Mouse (Mus musculus) ZHBTc4 (cell line): ENCODE measurements around the gene Ppp1r1b.

Experiments
- DNase-seq: peaks from one replicate; pipeline ENCODE4 v3.0.0-alpha.2; 2011; ENCODE audit warnings: low read depth, low spot score

Ppp1r1b gene

DNA sequence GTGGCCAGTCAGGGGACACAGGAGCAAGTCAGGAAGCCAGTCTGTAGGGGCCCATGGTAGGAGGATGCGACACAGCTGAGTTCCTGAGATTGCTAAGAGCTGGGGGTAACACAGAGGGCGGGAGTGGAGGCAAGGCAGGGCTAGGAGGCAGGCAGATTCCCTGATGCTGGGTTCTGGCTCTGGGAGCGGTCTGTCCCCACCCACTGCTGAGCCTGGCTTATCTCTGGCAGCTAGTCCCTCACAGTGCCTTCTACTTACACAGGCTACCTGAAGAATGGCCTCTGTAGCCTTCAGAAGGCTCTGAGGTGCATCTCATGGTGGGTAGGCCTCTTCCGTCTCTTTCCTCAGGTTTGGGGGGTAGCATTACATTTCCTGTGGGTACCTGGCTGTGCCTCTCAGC is 44.4 kb downstream of the Ppp1r1b start:
- no peak for DNase-seq

DNA sequence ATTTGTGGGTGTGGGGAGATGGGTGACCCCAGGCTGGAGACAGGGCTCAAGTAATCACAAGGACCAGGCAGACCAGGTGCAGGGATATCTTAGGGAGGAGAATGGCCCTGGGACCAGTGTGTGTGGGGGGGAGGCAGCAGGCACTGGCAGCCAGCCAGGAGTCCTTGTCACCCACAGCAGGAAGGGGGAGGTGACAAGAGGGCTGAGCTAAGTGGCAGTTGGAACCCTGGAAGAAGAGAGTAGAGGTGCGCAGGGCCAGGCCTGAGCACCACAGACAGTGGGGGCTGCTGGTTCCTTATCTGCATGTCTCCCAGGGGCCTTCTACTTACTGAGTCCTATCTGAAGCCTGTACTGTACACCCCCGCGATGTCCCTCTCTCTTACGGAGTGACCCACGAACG is 45.1 kb downstream of the Ppp1r1b start:
- no peak for DNase-seq

DNA sequence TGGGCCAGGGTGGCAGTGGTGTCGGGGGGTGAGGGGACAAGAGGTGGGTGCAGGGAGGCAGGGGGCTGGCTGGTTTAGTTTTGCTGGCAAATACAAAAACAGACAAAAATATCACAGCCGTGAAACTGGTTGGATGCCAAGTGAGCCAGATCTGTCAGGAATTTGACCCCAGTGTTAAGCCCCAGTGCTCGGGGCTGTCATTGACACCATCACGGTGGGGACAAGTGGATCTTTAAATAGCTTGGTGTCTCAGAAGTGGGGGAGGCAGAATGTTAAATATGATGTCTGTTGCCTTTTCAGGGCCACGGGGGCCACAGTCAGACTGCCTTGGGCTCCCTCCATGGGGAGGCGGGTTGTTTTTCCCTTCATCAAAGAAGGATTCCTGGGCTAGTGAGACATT is 46.1 kb downstream of the Ppp1r1b start:
- DNase-seq: no peak

DNA sequence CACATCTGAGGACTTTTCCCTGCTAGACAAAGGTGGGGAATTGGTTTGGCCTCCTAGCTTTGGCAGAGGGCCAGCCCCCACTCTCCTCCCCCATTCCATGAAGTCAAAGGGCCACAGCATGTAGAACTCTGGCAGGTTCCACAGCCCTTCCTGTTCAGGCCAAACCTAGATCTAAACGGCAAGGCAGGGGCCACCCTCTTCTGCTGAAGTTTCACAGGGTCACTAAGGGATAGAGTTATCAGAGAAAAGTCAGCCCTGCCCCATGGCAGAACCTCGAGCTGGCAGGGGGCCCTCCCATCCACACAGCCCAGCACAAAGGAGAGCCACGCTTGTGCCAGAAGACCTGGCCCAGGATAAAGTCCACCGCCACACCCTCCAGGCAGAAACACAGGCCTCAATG is 46.8 kb downstream of the Ppp1r1b start:
- no peak for DNase-seq

DNA sequence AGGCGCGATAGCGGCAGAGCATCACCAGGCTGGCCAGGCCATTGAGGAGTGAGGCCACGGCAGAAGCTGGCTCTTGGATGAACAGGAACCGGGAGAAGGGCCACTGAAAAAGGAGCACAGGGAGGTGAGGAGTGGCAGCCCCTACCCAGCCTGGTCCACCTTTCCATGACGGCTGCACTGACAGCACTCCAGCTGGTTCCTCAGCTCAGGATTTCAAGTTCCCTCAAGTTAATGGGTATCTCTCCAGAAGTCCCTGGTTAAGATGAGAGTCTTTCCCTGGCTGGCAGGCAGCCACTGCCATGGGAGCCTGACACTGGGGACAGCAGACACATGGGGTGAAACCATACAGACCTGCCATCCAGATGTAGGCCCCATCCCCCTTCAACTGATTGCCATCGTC is 49.7 kb downstream of the Ppp1r1b start:
- DNase-seq: no peak

DNA sequence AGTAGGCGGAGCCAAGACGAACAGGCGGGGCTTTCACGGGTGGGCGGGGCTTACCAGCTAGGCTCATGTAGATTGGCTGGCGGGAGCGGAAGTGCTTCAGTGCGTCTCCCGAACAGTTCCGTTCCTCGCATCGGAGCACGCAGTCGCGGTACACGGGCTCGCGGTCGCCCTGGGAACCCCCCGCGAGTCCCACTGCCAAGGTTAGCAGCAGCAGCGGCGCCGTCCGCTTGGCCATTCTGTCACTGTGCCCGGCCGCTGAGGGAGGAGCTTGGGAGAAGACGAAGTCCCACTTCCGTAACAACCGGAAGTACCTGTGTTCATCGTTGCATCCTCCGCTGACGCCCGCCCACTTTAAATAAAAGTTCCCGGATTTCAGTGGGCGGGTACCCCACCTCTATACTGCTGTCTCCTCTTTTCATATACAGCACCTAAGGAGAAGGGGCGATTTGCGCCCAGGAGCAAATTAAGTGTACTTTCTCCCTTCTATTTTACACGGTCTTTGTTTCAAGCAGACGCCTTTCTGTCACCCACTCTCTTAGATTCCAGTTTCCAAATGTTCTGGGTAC is 52.0 kb downstream of the Ppp1r1b start, which contains the start of gene Pgap3:
Pgap3 (minus strand) TSS at position 330 of the 566 bp plus-strand sequence.
- peak; percentile 96 for DNase-seq

DNA sequence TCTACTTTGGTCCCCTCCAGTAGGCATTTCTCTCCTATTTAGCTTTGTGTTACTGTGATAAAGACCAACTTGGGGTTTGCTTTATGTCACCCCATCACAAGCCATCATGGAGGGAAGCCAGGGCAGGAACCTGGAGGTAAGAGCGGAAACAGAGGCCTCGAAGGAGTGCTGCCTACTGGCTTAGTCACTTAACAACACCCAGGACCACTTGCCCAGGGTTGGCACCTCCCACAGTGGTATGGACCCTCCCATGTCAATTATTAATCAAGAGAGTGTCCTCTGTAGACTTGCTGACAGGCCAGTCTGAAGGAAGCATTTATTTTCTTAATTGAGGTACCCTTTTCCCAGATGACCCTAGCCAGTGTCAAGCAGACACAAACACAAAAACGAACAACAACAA is 52.6 kb downstream of the Ppp1r1b start:
- no peak for DNase-seq

DNA sequence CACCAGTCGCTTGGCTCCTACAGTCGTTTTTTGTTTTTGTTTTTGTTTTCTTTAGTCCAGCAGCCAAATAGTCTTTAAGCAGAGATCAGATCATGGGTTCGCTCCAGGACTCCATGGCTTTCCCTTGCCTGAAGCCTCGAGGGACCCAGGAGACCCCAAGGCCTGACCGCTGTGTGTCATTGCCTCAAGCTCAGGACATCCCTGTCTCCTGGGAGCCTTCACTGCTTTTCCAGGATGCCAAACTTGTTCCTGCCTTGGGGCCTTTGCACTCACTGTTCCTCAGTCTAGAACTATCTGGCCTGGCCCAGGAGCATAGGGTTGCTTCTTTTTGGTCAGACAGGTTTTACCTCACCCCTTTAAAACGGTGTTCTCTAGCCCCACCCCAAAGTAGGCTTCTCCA is 58.4 kb downstream of the Ppp1r1b start:
- no peak for DNase-seq
